Mouse (Mus musculus) cortical plate, adult 2 months (tissue): ENCODE results near the gene Calhm3. TPM values are rescaled to one million over a fixed set of nuclear protein-coding genes. Genes with fewer than 3 reads are reported as not detected.
A peak's percentile ranks its signal among the peaks of the same experiment; 100 is the strongest.

ENCODE experiments used
- H3K27ac ChIP-seq: fragments of 200-500 bp; 2 replicates; pipeline ENCODE4 v1.5.1; 2012; ENCODE audit warnings: low read length, control low read depth, inconsistent platforms; ENCODE audit not compliant: insufficient read depth
- H3K4me1 ChIP-seq: fragments of 200-500 bp; 2 replicates; pipeline ENCODE4 v1.6.1; 2011; ENCODE audit warnings: low read length; ENCODE audit not compliant: control insufficient read depth, insufficient read depth
- H3K4me3 ChIP-seq: fragments of 200-500 bp; 2 replicates; pipeline ENCODE4 v1.5.1; 2011; ENCODE audit warnings: mild to moderate bottlenecking, low read length, control low read depth; ENCODE audit not compliant: insufficient read depth
- CTCF ChIP-seq: fragments of 200-500 bp; IDR thresholded peaks from 2 replicates; pipeline ENCODE4 v1.5.1; 2011; ENCODE audit warnings: mild to moderate bottlenecking, control low read depth, low read length; ENCODE audit not compliant: insufficient read depth; ENCODE audit errors: extremely low read depth
- POLR2A ChIP-seq: fragments of 200-500 bp; IDR thresholded peaks from 2 replicates; pipeline ENCODE4 v1.6.1; 2011; ENCODE audit warnings: mild to moderate bottlenecking, low read length, control low read depth; ENCODE audit not compliant: insufficient read depth; ENCODE audit errors: extremely low read depth
- polyA plus RNA-seq: library from polyadenylated mRNA; depleted of rRNA; stranded (reverse); fragments of >200 nt; gene quantifications from 2 replicates; pipeline ENCODE4 v1.2.3, GENCODE M21; 2012

Calhm3 gene
- polyA plus RNA-seq, 1 experiment: 0.10 TPM

DNA sequence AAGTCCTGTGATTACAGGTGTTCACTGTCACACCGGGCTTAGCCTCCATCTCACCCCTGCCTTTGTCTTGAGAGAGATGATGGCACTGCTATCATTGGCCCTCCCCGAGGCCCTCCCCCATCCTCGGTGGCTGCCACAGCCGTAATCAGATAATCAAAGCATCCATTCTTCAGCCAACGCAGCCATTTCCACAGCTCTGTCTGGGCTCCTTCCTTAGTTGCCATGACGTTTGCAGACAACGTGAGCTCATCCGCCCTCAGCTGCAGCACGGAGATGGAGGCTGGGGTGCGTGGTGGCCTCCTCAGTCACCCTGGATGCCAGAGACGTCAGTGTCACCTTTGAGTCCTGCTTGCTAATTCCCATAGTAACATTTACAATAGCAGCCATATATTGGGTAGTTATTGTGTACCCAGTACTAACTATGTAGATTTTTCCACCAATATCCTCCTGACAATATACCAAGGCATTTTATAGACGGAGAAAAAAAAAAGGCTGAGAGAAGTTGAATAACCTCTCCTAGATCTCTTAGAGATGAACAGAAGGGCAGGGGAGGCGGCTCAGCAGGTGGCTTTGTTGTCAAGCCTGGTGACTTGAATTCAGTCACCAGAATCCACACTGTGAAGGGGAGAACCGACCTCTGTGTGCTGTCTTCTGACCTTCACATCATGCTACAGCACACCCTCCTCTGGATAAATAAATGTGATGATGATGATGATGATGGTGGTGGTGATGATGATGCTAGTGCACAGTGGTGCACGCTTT, 29.1 kb upstream of the Calhm3 start:
- no peak overlapping the region for H3K27ac ChIP-seq
- peaks cover 6% of the 10 kb centered on the region for H3K4me1 ChIP-seq
- TF ChIP-seq POLR2A: no peak
- no peak for TF ChIP-seq CTCF
- H3K4me3 ChIP-seq: no peak overlapping the region

DNA sequence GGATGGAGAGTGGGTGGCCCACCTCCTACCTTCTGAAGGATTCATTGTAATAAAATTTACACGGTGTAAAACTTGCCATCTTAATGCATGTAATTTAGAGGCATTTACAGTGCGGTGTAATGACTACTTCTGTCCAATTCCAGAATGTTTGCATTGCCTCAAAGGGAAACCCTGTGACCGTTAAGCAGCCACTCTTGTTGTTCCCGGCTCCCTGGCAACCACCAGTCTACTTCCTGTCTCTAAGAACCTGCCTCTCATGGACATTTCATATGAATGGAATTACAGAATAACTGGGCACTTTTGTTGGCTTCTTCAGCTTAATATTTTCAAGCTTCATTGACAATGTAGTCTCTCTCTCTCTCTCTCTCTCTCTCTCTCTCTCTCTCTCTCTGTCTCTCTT, 27.2 kb upstream of the Calhm3 start:
- no peak overlapping the region for H3K4me3 ChIP-seq
- no peak overlapping the region for H3K27ac ChIP-seq
- H3K4me1 ChIP-seq: peaks cover 6% of the 10 kb centered on the region
- no peak for TF ChIP-seq POLR2A
- TF ChIP-seq CTCF: no peak

DNA sequence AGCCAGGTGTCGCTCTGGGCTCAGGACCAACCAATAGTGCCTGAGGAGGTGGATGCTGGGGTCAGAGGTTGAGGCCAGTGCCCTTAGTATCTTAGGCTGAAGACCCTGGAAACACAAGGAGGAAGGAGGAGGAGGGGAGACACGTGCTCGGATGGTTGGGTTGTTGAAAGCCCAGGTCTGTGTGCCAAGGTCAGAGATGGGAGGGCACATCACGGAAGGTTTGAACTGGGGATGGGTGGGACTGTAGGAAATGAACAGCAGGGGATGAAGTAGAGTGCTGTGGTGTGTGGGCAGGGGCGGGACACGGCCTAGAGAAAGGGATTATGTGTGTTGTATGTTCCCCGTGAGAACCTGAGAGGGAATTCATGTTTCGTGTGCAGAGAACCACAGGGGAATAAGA, 26.7 kb upstream of the Calhm3 start:
- TF ChIP-seq CTCF (no peak), POLR2A (no peak)
- Histone ChIP-seq H3K4me1 (peaks cover 6% of the 10 kb centered on the region), H3K27ac (no peak overlapping the region), H3K4me3 (no peak overlapping the region)

DNA sequence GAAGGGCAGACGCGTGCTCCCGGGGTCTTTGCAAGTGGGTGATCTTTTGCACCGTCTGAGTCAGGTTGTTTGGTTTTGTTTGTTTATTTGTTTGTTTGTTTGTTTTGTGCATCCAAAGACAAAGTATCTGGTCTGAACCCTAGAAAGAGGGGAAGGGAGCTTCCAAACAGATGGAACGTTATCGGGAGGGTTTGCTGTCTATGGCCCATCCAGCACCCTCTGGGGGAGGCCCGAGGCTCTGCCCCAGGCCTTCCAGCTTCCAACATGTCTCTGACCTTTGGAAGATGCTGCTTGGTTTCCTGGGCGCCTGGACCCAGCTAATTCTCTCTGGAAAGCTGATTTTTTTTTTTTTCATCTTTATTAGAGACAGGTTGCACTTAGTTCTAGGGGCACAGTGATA, 22.4 kb upstream of the Calhm3 start:
- no peaks in the 10 kb centered on the region; the same call in 1 of the 2 replicates for H3K4me1 ChIP-seq
- TF ChIP-seq POLR2A (no peak), CTCF (no peak)
- H3K27ac ChIP-seq: no peak overlapping the region
- peak overlapping the region; percentile 92 for H3K4me3 ChIP-seq

DNA sequence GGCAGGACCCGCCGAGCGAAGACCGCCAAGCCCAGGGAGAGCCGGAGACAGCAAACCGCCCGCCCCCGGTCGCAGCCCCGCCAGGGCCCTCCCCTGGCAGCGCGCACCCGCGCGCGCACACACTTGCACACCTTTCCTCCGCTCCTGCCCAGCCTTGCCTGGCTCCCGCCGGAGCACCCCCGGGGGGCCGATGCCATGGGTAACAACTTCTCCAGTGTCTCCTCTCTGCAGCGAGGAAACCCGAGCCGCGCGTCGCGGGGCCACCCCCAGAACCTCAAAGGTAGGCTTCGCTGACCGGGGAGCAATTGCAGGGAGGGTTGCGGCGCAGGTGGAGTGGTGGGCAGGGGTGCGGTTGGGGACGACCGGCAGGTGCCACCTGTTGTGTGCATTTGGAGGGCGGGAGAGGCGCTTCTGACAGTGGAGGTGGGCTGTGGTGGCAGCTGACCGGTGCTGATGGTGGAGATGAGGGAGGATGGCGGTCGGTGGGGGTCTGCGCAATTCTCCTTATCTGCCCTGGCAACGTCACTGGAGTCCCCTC, 21.8 kb upstream of the Calhm3 start:
- 0 out of 2 replicates have a peak overlapping the region, but pooled peaks have one; percentile 72 for H3K27ac ChIP-seq
- peak overlapping the region; percentile 92 for H3K4me3 ChIP-seq
- H3K4me1 ChIP-seq: no peaks in the 10 kb centered on the region; the same call in 1 of the 2 replicates
- TF ChIP-seq CTCF (no peak), POLR2A (0 out of 2 replicates have a peak, but pooled peaks have one; percentile 36)

DNA sequence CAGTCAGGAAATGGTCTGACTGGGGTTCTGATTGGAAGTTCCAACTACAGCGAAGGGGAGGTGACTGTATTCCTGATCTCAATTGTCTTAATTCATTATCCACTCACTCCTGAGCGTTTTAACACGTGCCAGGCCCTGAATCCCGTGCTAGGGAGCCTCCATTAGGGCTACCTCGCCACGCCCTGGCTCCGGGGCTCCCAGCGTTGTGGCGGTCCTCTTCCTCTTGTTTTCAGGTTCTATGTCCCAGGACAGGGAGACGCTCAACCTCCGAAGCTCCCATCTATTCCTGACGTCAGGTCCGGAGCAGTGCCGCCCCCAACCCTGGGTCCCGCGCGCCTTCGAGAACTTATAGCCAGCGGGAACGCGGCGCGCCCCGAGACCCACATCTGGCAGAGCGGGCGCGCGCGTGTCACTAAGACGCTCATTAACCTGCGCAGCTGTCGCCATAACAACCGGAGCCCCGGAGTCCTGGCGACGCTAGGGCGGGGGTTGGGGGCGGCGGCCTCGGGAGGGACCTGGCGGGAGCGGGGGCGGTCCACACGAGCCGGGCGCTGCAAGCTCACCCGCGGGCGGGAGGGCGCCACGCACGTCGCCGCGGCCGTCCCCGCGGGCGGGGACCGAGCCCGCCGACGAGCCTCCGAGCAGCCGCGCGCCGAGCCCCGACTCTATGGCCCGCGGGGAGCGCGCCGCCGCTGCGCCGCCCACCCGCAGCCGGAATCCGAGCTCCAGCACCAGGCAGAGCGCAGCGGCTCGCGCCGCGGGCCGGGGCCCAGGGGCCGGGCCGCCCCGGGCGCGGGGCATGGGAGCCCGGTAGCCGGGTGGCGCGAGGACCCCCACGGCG, 21.1 kb upstream of the Calhm3 start, which contains the start of gene Neurl1a:
TSS of gene Neurl1a (plus strand) at position 390 of the 841 bp plus-strand sequence.
- no peak for TF ChIP-seq CTCF
- Histone ChIP-seq H3K4me3 (peak within 1 kb of the TSS; percentile 92), H3K4me1 (no peaks in the 10 kb centered on the region; the same call in 1 of the 2 replicates), H3K27ac (0 out of 2 replicates have a peak within 1 kb of the TSS, but pooled peaks have one; percentile 72)

DNA sequence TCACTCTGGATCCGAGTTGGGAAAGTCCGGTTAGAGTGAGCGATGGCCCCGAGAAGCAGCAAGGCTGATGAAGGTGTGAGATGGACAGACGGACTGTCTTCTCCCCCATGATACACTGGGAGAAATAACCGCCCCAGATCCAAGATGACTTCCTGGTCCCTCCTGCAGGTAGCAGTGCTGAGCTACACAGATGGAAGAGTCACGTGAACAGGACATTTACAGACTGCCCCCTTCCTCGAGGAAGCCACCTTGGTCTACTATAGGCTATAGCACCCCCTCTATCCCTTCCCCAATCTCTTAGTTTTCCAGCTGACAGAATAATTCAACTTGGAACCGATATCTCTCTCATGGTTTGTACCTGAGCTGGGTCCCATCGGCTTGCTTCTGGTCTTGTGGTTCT, 20.4 kb upstream of the Calhm3 start:
- Histone ChIP-seq H3K4me1 (no peaks in the 10 kb centered on the region; the same call in 1 of the 2 replicates), H3K27ac (no peak overlapping the region), H3K4me3 (peak overlapping the region; percentile 92)
- no peak for TF ChIP-seq POLR2A
- TF ChIP-seq CTCF: peak; percentile 56

DNA sequence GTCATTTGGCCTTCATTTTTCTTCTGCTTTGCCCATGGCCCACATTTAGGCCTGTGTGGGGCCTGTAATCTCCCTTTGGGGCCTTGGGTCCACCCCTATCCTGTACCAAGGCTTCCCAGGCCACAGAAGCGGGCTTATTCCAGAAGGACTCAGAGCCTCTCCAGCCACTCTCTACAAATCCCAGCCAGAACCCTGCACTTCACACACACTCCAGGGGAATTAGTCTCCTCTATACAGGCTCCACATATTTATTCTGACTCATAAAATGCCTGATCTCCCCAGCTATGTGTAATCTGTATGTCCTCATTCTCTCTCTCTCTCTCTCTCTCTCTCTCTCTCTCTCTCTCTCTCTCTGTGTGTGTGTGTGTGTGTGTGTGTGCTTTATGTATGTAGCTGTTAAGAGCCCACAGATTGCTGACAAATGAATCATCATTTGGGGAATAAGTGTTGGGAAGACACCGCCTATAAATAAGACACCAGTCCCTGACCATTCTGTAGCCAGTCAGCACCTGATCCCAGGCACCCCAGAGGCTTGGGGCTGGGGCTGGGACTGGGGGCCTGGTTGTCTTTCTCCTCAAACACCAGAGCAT, 19.4 kb upstream of the Calhm3 start:
- H3K4me1 ChIP-seq: no peaks in the 10 kb centered on the region; the same call in 1 of the 2 replicates
- H3K4me3 ChIP-seq: no peak overlapping the region
- TF ChIP-seq CTCF: no peak
- no peak for TF ChIP-seq POLR2A
- no peak overlapping the region for H3K27ac ChIP-seq

DNA sequence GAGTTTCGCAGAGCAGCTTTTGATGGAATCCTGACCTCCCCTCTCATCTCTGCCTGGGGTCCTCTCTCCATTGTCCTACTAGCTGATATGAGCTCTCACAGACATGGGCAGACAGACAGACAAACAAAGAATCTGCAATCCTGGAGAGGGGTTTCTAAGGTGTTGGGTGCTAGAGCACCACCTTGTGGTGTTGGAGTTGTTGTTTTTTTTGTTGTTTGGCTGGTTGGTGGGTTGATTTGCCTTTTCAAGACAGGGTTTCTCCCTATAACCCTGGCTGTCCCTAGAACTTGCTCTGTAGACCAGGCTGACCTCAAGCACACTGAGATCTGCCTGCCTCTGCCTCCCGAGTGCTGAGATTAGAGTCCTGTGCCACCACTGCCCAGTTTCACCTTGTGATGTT, 17.9 kb upstream of the Calhm3 start:
- Histone ChIP-seq H3K27ac (no peak overlapping the region), H3K4me3 (no peak overlapping the region), H3K4me1 (no peaks in the 10 kb centered on the region; the same call in 1 of the 2 replicates)
- TF ChIP-seq CTCF (0 out of 2 replicates have a peak, but pooled peaks have one; percentile 24), POLR2A (no peak)
